Mouse (Mus musculus): ENCODE data around the gene Rasgef1b. TPM values are rescaled to one million over a fixed set of nuclear protein-coding genes. Genes with fewer than 3 reads are reported as not detected.
A peak's percentile ranks its signal among the peaks of the same experiment; 100 is the strongest.

The Rasgef1b gene
- polyA plus RNA-seq, 1 experiment from 2014 or later = 7.8 TPM

- H3K4me2 ChIP-seq (replicated peaks; ENCODE audit: low read depth, low read length) = no peak overlapping the region
- peaks cover 19% of the 10 kb centered on the region for H3K4me1 ChIP-seq (ENCODE audit: insufficient read depth, low read length)
- 88% methylated on average over 9 of the region's 9 CpGs for WGBS
- no peak overlapping the region for H3K27ac ChIP-seq (ENCODE audit: low read length)
- H3K36me3 ChIP-seq (ENCODE audit: insufficient read depth, low read length) = no peaks in the 10 kb centered on the region
- no peak for ATAC-seq (ENCODE audit: low FRiP score, low TSS enrichment)
- H3K27me3 ChIP-seq (ENCODE audit: insufficient read depth, low read length) = no peaks in the 10 kb centered on the region
- H3K9ac ChIP-seq (replicated peaks; ENCODE audit: low read length) = no peak overlapping the region
- no peak overlapping the region for H3K4me3 ChIP-seq (ENCODE audit: low read length)
- H3K9me3 ChIP-seq (ENCODE audit: low read length) = no peaks in the 10 kb centered on the region
Observed at GRCm38 (mm10) chr5:99477420-99477815, 251.4 kb downstream of the Rasgef1b start.

DNA sequence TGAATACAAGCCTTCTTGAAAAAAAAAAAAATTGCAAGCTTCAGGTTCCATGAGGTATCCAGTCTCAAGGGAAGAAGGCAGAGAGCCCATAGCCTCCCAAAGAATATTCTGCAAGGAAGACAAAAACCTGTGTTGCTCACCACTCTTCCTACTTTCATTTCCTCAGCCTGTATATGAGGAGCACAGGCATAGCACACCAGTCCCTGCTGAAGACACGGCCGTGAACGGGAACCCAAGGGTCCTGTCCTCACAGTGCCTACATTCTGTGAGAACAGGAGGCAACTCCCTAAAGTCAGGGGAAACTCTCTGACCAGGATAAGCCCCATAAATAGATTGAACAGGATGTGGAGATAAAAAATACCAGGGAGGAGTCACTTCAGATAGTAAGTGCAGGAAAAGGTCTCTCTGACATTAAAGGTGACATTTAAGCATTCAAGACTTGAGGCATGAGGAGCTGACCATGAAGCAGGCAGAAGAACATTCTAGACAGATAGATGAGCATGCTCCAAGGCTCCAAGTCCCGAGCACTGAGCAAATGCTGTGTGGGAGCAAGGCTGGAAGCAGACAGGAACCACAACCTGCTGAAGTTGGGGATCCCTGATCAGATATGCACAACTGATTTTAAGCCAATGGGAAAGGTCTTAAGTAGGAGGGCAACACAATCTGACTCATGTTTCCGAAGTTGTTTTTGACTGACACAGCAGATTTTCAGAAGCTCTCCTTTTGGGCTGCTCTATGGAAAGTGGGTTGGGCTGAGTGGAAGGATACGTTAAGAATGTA lies 252.0 kb downstream of the Rasgef1b start:
- WGBS = 66% methylated on average over 6 of the region's 6 CpGs
- Histone ChIP-seq H3K36me3 (ENCODE audit: insufficient read depth, low read length) (no peaks in the 10 kb centered on the region), H3K9me3 (ENCODE audit: low read length) (no peaks in the 10 kb centered on the region), H3K27ac (ENCODE audit: low read length) (no peak overlapping the region), H3K9ac (replicated peaks; ENCODE audit: low read length) (no peak overlapping the region), H3K4me2 (replicated peaks; ENCODE audit: low read depth, low read length) (no peak overlapping the region), H3K4me3 (ENCODE audit: low read length) (no peak overlapping the region), H3K27me3 (ENCODE audit: insufficient read depth, low read length) (no peaks in the 10 kb centered on the region), H3K4me1 (ENCODE audit: insufficient read depth, low read length) (peaks cover 19% of the 10 kb centered on the region)
- no peak for ATAC-seq (ENCODE audit: low FRiP score, low TSS enrichment)

DNA sequence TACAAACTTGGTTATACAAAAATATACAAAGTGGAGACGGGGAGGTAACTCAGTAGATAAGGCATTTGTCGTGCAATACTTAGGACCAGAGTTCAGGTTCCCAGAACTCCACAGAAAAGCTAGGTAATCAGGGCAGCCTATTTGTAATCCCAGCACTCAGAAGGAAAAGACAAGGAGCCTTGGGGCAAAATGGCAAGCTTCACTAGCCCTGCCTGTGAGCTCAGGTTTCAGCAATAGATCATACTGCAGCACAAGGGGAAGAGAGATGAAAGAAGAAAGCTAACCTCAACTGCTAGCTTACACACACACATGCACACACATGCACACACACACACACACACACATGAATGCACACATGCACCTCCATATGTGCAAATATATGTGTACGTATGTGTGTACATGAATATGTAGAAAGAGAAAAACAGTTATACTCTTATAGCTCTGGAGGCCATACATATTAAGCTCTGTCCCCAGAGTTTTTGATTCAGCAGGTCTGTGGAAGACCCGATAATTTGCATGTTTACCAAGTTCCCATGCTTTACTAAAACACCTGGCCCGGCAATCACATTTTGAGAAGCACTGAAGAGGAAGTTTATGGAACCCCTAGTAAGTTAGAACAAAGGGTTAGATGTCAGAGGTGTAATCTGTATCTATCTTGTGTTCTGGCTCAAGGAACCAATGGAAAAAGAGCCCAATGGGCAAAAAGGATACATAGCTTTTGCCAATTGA lies 256.1 kb downstream of the Rasgef1b start:
- Histone ChIP-seq H3K27ac (ENCODE audit: low read length) (no peak overlapping the region), H3K36me3 (ENCODE audit: insufficient read depth, low read length) (no peaks in the 10 kb centered on the region), H3K4me2 (replicated peaks; ENCODE audit: low read depth, low read length) (no peak overlapping the region), H3K9me3 (ENCODE audit: low read length) (no peaks in the 10 kb centered on the region), H3K4me1 (ENCODE audit: insufficient read depth, low read length) (0 out of 2 replicates have a peak, but pooled peaks cover 2% of the 10 kb centered on the region), H3K9ac (replicated peaks; ENCODE audit: low read length) (no peak overlapping the region), H3K4me3 (ENCODE audit: low read length) (no peak overlapping the region), H3K27me3 (ENCODE audit: insufficient read depth, low read length) (peaks cover 3% of the 10 kb centered on the region; the same call in 1 of the 2 replicates)
- peak; percentile 35; the same call in 1 of the 2 replicates for ATAC-seq (ENCODE audit: low FRiP score, low TSS enrichment)
- 59% methylated on average over 5 of the region's 5 CpGs for WGBS

DNA sequence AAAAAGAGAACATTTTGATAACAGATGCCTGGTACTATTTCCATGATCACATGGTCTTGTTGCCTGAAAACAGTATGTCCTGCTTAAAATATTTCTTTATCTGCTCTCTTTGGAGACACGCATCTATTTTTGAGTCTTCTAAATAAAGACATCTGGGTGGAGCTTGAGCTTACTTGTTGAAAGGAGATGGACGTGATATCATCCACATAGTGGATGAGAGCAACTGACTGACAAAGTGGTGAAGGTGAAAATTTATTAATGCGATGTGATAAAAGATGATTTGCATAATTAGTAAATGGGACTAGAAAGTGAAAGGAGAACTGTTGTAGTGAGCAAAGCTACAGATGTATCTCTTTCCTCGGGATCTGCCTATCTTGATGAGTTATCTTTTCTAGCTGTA lies 257.1 kb downstream of the Rasgef1b start:
- no peak overlapping the region for H3K4me3 ChIP-seq (ENCODE audit: low read length)
- H3K9me3 ChIP-seq (ENCODE audit: low read length) = no peaks in the 10 kb centered on the region
- 74% methylated on average over 4 of the region's 4 CpGs for WGBS
- no peak overlapping the region for H3K27ac ChIP-seq (ENCODE audit: low read length)
- ATAC-seq (ENCODE audit: low FRiP score, low TSS enrichment) = no peak
- H3K36me3 ChIP-seq (ENCODE audit: insufficient read depth, low read length) = no peaks in the 10 kb centered on the region
- H3K27me3 ChIP-seq (ENCODE audit: insufficient read depth, low read length) = peaks cover 3% of the 10 kb centered on the region; the same call in 1 of the 2 replicates
- H3K9ac ChIP-seq (replicated peaks; ENCODE audit: low read length) = no peak overlapping the region
- 0 out of 2 replicates have a peak, but pooled peaks cover 2% of the 10 kb centered on the region for H3K4me1 ChIP-seq (ENCODE audit: insufficient read depth, low read length)
- no peak overlapping the region for H3K4me2 ChIP-seq (replicated peaks; ENCODE audit: low read depth, low read length)

DNA sequence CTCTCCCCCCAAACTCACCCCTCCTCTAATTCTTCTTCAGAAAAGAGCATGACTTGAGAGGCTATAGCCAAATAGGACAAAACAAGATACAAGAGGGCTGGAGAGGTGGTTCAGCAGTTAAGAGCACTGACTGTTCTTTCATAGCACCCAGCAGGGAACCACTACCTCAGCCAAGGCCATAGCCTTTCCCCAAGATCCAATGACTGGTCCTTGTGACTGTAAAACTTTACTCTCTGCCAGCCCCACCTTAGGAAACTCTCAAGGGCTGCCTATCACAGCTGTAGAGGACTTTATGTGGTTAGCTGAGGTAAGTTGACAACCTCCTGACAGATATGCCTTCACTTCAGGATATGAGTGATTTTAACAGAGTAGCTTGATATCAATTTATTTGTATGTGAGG lies 258.3 kb downstream of the Rasgef1b start:
- no peaks in the 10 kb centered on the region for H3K9me3 ChIP-seq (ENCODE audit: low read length)
- no peak for ATAC-seq (ENCODE audit: low FRiP score, low TSS enrichment)

DNA sequence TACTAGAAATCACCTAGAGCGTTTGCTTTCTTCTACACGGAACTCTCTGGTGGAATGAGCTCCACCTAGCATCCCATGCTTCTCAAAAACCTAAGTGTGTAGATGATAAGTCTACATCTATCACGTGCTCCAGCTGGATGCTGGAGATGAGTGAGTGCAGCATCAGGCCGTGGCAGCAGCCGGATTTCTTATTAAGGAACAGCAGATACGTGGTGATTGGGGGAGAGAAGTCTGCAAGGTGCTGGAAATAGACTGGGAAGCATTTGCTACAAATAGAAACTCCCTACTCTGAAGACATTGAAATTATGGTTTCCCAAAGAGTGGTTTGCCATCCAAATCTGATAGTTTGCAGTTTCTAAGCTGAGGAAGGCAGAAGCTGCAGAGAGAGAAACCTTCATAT lies 269.9 kb downstream of the Rasgef1b start:
- no peak overlapping the region for H3K9ac ChIP-seq (replicated peaks; ENCODE audit: low read length)
- no peak for ATAC-seq (ENCODE audit: low FRiP score, low TSS enrichment)
- no peaks in the 10 kb centered on the region for H3K4me1 ChIP-seq (ENCODE audit: insufficient read depth, low read length)
- no peaks in the 10 kb centered on the region for H3K27me3 ChIP-seq (ENCODE audit: insufficient read depth, low read length)
- no peak overlapping the region for H3K27ac ChIP-seq (ENCODE audit: low read length)
- H3K4me3 ChIP-seq (ENCODE audit: low read length) = no peak overlapping the region
- 89% methylated on average over 6 of the region's 6 CpGs for WGBS
- no peaks in the 10 kb centered on the region for H3K9me3 ChIP-seq (ENCODE audit: low read length)
- no peaks in the 10 kb centered on the region for H3K36me3 ChIP-seq (ENCODE audit: insufficient read depth, low read length)
- H3K4me2 ChIP-seq (replicated peaks; ENCODE audit: low read depth, low read length) = no peak overlapping the region

More for the DNA sequence above, 258.3 kb downstream of the Rasgef1b start:
- Histone ChIP-seq H3K9ac (replicated peaks; ENCODE audit: low read length) (no peak overlapping the region), H3K4me1 (ENCODE audit: insufficient read depth, low read length) (0 out of 2 replicates have a peak, but pooled peaks cover 2% of the 10 kb centered on the region), H3K27me3 (ENCODE audit: insufficient read depth, low read length) (peaks cover 3% of the 10 kb centered on the region; the same call in 1 of the 2 replicates), H3K4me3 (ENCODE audit: low read length) (no peak overlapping the region), H3K36me3 (ENCODE audit: insufficient read depth, low read length) (no peaks in the 10 kb centered on the region), H3K4me2 (replicated peaks; ENCODE audit: low read depth, low read length) (no peak overlapping the region), H3K27ac (ENCODE audit: low read length) (no peak overlapping the region)

GRCm38 (mm10) chr5:99457291-99457690 lies 271.6 kb downstream of the Rasgef1b start:
- ATAC-seq (ENCODE audit: low FRiP score, low TSS enrichment) = no peak
- Histone ChIP-seq H3K4me3 (ENCODE audit: low read length) (no peak overlapping the region), H3K4me2 (replicated peaks; ENCODE audit: low read depth, low read length) (no peak overlapping the region), H3K9me3 (ENCODE audit: low read length) (no peaks in the 10 kb centered on the region), H3K27ac (ENCODE audit: low read length) (no peak overlapping the region), H3K27me3 (ENCODE audit: insufficient read depth, low read length) (no peaks in the 10 kb centered on the region), H3K9ac (replicated peaks; ENCODE audit: low read length) (no peak overlapping the region), H3K36me3 (ENCODE audit: insufficient read depth, low read length) (no peaks in the 10 kb centered on the region), H3K4me1 (ENCODE audit: insufficient read depth, low read length) (no peaks in the 10 kb centered on the region)
- WGBS = 89% methylated on average over 3 of the region's 3 CpGs

DNA sequence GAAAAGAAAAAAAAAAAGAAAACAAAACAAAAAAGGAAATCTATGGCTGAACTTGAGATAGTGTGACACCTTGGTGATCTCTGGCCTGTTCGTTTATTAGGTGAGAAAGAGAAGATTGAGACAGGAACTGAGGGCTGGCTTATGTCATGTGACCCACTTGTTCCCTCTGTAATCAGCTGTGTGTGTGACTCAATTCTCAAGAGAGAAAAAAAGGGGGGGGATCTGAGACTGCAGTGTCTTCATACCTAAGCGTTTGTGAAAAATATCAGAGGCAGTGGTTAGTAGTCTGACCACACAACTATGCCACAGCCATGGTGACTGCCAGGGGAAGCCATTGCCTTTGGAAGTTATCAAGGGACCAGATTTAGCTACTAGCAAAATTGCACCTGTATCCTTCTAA lies 276.9 kb downstream of the Rasgef1b start:
- H3K4me1 ChIP-seq (ENCODE audit: insufficient read depth, low read length) = no peaks in the 10 kb centered on the region
- H3K27me3 ChIP-seq (ENCODE audit: insufficient read depth, low read length) = no peaks in the 10 kb centered on the region
- no peak overlapping the region for H3K4me2 ChIP-seq (replicated peaks; ENCODE audit: low read depth, low read length)
- 55% methylated on average over 2 of the region's 2 CpGs for WGBS
- H3K4me3 ChIP-seq (ENCODE audit: low read length) = no peak overlapping the region
- no peaks in the 10 kb centered on the region for H3K36me3 ChIP-seq (ENCODE audit: insufficient read depth, low read length)
- H3K27ac ChIP-seq (ENCODE audit: low read length) = no peak overlapping the region
- ATAC-seq (ENCODE audit: low FRiP score, low TSS enrichment) = no peak
- H3K9me3 ChIP-seq (ENCODE audit: low read length) = no peaks in the 10 kb centered on the region
- H3K9ac ChIP-seq (replicated peaks; ENCODE audit: low read length) = no peak overlapping the region

- Histone ChIP-seq H3K27ac (ENCODE audit: low read length) (no peak overlapping the region), H3K36me3 (ENCODE audit: insufficient read depth, low read length) (no peaks in the 10 kb centered on the region), H3K9me3 (ENCODE audit: low read length) (no peaks in the 10 kb centered on the region), H3K4me1 (ENCODE audit: insufficient read depth, low read length) (no peaks in the 10 kb centered on the region), H3K27me3 (ENCODE audit: insufficient read depth, low read length) (no peaks in the 10 kb centered on the region), H3K9ac (replicated peaks; ENCODE audit: low read length) (no peak overlapping the region), H3K4me2 (replicated peaks; ENCODE audit: low read depth, low read length) (no peak overlapping the region), H3K4me3 (ENCODE audit: low read length) (no peak overlapping the region)
- WGBS = 49% methylated on average over 5 of the region's 5 CpGs
- no peak for ATAC-seq (ENCODE audit: low FRiP score, low TSS enrichment)
Observed at GRCm38 (mm10) chr5:99451416-99451815, 277.4 kb downstream of the Rasgef1b start.

DNA sequence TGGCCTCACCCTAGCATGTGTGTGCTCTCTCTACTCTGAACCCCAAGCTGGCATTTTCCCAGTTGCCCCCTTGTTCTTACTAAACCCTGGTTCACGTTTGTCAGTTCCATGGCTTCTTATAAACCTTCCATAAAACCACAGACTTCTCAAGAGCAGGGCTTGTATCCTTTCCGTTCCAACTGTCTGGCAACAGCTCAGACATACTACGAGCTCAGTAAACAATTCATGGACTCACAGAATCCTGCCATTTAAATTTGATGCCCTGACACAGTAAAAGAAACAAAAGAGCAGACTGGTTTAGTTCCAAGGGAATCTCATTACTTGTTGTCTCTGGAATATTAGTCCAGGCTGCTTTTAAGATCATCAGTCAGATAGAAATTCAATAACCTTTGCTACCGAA lies 277.9 kb downstream of the Rasgef1b start:
- H3K4me2 ChIP-seq (replicated peaks; ENCODE audit: low read depth, low read length) = no peak overlapping the region
- no peaks in the 10 kb centered on the region for H3K36me3 ChIP-seq (ENCODE audit: insufficient read depth, low read length)
- 48% methylated on average over 4 of the region's 4 CpGs for WGBS
- H3K9ac ChIP-seq (replicated peaks; ENCODE audit: low read length) = no peak overlapping the region
- H3K4me3 ChIP-seq (ENCODE audit: low read length) = no peak overlapping the region
- no peaks in the 10 kb centered on the region for H3K9me3 ChIP-seq (ENCODE audit: low read length)
- no peaks in the 10 kb centered on the region for H3K4me1 ChIP-seq (ENCODE audit: insufficient read depth, low read length)
- no peak for ATAC-seq (ENCODE audit: low FRiP score, low TSS enrichment)
- no peaks in the 10 kb centered on the region for H3K27me3 ChIP-seq (ENCODE audit: insufficient read depth, low read length)
- no peak overlapping the region for H3K27ac ChIP-seq (ENCODE audit: low read length)
